Mouse (Mus musculus) left cerebral cortex, postnatal 4 days (tissue): ENCODE data around the gene Axin2. TPM values are rescaled to one million over a fixed set of nuclear protein-coding genes. Genes with fewer than 3 reads are reported as not detected.
"Not testable (repeated sequence)": the region's sequence is repeated elsewhere in the genome, so short reads cannot be mapped to it uniquely, and the experiment has no call there.

ENCODE experiments used
- DNase-seq: peaks from one replicate; pipeline ENCODE4 v3.0.0-alpha.2; 2022
- intact Hi-C: fragments of 180-260 bp; cut with DNase I; formaldehyde crosslinking; loops from one replicate; pipeline ENCODE4 v1.15.1; 2025
- total RNA-seq, 2 experiments: library from RNA; stranded (reverse); gene quantifications; 2 replicates each; pipeline ENCODE4 v1.2.3; 2021

Gene Axin2
- 10 to 100 TPM; 31.1 to 35.9 TPM for total RNA-seq

DNA sequence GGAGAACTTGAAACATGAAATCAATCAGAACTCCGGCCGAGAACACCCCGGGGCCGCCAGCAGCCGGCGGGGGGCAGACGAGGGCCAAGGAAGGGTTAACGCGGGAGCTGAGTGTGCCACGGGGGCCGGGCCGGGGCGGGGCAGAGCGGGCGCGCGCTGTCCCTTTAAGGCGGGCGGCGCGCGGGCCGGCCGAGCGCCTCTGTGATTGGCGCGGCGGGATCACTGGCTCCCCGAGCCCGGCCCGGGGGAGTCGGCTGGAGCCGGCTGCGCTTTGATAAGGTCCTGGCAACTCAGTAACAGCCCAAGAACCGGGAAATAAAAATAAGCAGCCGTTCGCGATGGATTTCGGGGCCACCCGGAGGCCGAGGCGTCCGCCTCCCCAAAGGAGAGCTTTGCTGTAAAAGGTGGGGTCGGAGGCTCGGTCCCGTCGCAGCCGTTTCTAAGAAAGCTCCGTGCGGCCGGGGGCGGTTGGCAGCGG is at the start of gene Axin2:
TSS of gene Axin2 (plus strand) at position 192 of the 478 bp plus-strand sequence.
- DNase-seq = peak; percentile 92
- intact Hi-C loops = loop anchor here (2.0 to 5.0 kb wide), 2 partner anchors 257 to 471 kb away; no protein-coding TSS in a partner anchor

- DNase-seq, intact Hi-C loops: not testable (repeated sequence)
These were observed 48.9 kb upstream of the Axin2 start for GRCm38 (mm10) chr11:108871284-108871683.

- no peak for DNase-seq
- intact Hi-C loops = no loop called here
These were observed 48.4 kb upstream of the Axin2 start for GRCm38 (mm10) chr11:108871748-108872147.

DNA sequence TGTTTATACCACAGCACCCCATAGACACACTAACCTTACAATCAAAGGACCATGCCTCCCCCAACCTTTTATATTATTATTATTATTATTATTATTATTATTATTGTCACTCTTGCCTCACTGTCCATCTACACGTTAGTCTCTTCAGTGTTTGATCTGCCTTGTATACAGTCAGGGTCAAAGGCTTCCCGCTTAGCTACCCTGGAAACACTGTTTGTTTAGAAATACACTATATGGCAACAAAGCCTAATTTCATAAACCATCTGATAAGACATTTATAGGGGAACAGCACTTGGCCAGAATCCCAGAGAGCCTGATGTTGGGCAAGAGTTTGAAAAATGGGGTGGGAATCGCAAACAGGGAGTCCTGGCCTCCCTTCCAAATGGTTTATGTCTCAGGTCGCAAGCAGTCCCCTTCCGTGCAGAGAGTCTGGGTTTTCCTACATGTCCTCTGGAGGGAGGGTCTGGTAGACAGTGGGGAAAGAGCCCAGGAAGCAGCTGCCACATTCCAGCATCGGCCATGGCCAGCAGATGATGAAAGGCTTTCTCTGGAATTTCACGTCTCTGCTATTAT is 43.4 kb upstream of the Axin2 start:
- DNase-seq = no peak
- intact Hi-C loops = no loop called here

DNA sequence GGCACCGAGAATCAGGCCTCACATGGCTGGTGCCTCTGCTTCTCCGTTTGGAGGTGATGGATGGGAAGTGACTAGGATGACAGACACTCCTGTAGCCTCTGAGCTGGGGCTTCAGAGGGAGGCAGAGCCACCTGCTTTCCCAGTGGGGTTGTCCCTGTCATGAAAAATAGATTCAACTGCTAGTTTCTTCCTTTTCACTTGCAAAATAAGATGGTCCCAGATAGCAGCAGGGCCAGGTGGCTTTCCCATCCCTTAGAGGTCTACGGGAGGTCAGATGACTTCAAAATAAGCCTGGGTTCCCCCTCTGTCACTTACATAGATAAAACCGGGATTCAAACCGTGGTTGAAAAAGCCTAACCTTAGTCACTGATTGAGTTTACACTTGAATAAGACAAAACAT is 42.6 kb upstream of the Axin2 start:
- intact Hi-C loops = no loop called here

DNA sequence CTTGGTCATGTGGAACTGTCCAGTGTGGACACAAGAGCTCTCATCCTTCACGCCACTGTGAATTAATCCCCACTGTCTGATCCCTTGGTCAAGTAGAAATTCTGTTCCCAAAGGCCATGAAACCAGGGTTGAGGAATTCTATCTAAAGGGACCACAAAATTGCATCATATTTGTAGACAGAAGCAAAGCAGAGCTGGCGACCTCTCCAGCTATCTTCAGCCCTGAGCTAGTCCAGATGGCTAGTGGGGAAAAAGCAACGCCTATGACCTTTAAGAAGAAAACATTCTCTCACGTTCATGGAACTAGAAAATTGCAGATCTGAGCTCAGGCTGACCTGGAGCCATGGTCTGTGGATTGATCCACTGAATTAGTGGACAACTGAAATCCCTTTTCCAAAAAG is 39.6 kb upstream of the Axin2 start:
- intact Hi-C loops = no loop called here
- no peak for DNase-seq

More for the DNA sequence above, 42.6 kb upstream of the Axin2 start:
- no peak for DNase-seq

GRCm38 (mm10) chr11:108881662-108882061 is 38.5 kb upstream of the Axin2 start:
- no peak for DNase-seq
- intact Hi-C loops = no loop called here

GRCm38 (mm10) chr11:108885276-108885896 is 34.8 kb upstream of the Axin2 start:
- no peak for DNase-seq
- intact Hi-C loops = no loop called here

DNA sequence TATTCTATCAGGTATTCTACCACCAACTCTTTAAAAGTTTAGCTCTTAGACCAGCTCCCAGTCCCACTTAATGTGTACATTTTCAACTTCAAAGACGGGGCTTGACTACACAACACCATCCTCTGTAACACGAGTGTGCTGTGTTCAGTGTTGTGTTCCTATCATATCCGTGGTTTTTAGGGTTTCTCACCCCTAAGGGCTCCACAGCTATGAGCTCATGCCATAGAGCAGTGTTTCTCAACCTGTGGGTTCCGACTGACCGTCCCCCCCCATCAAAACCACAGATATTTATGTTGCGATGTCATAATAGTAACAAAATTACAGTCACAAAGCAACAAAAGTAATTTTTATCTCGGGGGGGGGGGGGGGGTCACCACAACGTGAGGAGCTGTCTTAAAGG is 34.1 kb upstream of the Axin2 start:
- intact Hi-C loops = no loop called here
- DNase-seq = no peak

DNA sequence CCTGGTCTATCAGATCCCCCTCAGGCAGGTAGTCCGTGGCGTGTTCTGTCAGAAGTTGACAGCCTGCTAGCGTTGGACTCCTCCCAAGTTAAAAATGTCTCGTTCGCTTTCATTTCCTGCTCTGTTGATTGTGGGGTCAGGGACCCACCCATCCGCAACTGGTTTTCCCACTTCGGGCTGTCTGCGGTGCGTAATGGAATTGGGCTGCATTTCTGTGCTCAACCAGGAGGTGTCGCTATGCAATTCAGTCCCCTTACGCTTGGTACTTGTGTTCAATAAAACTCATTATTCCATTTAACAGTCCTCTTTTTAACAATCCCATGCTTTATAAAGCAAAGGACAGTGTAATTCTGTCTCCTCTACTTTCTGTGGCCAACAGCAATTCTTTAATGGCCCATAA is 31.0 kb upstream of the Axin2 start:
- DNase-seq = no peak
- intact Hi-C loops = no loop called here

GRCm38 (mm10) chr11:108890544-108890943 is 29.6 kb upstream of the Axin2 start:
- intact Hi-C loops = no loop called here
- DNase-seq = no peak

GRCm38 (mm10) chr11:108891111-108891870 is 28.9 kb upstream of the Axin2 start:
- DNase-seq = peak; percentile 38
- intact Hi-C loops = no loop called here

DNA sequence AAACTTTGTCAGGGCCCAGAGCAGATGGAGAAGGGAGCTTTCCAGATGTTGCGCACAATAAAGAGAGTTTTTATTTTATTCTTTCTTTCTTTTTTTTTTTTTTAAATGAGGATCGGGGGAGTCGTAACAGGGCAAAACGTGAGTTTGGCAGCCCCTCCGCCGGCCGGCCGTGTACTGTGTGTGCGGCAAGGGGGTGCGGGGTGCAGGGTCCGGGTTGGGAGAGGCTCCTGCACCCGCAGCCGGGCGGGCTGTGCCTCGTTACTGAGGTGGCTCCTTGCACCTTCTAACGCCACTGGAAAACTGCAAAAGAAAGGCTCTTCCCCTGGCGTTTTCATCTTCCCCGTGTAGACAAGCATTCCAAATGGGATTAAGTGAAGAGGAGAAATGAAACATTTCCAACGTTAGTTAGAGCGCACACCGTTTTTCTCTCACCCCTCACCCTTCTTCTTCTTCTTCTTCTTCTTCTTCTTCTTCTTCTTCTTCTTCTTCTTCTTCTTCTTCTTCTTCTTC is 28.2 kb upstream of the Axin2 start:
- intact Hi-C loops = no loop called here
- DNase-seq = no peak

DNA sequence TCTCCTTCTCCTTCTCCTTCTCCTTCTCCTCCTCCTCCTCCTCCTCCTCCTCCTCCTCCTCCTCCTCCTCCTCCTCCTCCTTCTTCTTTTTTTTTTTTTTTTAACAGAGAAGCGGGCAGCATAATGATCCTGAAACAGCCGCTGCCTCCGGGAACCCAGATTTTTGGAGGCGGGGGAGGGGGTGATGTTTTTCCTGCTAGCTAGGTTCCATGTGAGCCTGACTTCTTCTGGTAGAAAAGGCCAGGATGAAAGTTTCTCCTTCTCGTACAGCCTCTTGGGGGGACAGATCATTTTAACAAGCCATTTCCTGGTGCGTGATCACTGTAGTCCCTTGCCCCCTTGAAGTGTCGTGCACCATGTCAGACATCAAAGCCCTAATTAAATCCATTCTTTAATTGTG is 27.7 kb upstream of the Axin2 start:
- no peak for DNase-seq

DNA sequence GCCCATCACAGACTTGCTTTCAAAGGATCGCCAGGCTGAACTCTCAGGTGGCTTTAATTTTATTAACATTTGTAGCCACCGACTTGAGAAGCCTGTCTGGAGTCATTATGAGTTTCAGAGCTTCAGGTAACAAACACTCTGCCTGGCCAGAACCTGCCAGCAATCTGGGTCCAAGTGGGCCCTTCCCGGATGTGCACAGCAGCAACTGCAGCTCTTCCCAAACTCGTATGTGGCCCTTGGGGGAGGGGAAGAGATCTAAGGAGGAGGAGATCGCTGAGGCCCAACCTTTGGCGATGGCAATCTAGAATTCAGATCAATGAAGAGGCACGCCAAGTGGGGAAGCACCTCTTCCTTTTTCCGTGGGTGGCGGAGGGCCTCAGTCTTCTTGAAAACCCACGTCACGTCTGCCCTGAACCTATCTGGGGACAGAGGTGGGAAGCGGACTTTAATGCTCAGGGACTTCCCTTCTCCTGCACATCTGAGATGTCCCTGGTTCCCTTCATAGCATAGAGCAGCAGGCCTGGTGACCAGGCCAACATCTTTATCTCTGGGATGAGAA is 26.8 kb upstream of the Axin2 start:
- DNase-seq = no peak
- intact Hi-C loops = no loop called here

More for the DNA sequence above, 27.7 kb upstream of the Axin2 start:
- intact Hi-C loops = no loop called here

DNA sequence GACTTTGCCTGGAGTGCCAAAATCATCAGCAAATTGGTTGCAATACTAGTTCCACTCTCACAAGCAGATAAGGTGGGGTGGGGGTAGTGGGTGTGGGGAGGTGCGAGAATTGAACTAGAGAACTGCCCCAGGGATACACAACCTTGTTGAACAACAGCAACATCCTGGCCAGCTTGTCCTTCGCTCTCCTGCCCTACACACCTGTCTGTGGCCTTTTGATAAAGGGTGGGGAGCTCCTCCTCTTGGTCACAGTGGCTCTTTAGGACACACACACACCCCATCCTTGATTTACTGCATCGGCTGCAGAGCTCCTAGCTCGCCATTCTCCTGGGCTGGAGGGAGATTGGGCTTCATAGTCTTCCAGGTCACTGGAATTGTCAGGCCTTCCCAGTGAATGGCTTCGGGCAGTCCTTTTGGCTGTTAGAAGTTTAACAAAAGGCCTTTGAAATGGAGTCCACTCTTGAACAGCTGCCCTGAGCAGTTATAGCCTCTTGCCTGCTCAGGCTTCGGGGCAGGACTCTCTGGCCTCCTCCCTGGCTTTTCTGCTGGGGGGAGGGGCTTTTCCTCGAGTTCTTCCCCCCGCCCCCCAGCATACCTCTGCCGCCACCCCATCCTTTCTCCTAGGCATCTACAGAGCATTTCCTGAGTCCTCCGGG is 26.2 kb upstream of the Axin2 start:
- intact Hi-C loops = no loop called here

GRCm38 (mm10) chr11:108897034-108897433 is 23.1 kb upstream of the Axin2 start:
- DNase-seq = no peak
- intact Hi-C loops = no loop called here

More for the DNA sequence above, 26.2 kb upstream of the Axin2 start:
- no peak for DNase-seq

- no peak for DNase-seq
- intact Hi-C loops = no loop called here
These were observed 22.1 kb upstream of the Axin2 start for GRCm38 (mm10) chr11:108898063-108898462.

GRCm38 (mm10) chr11:108898483-108898882 is 21.7 kb upstream of the Axin2 start:
- intact Hi-C loops = no loop called here
- no peak for DNase-seq

GRCm38 (mm10) chr11:108900718-108901488 is 19.2 kb upstream of the Axin2 start:
- intact Hi-C loops = no loop called here
- DNase-seq = peak; percentile 87
